Mouse (Mus musculus) ZHBTc4 (cell line): ENCODE data around the gene Nup85.
"Not testable (repeated sequence)": the region's sequence is repeated elsewhere in the genome, so short reads cannot be mapped to it uniquely, and the experiment has no call there.

Experiments used
- DNase-seq: peaks from one replicate; pipeline ENCODE4 v3.0.0-alpha.2; 2011; ENCODE audit warnings: low read depth, low spot score

Nup85 gene

DNA sequence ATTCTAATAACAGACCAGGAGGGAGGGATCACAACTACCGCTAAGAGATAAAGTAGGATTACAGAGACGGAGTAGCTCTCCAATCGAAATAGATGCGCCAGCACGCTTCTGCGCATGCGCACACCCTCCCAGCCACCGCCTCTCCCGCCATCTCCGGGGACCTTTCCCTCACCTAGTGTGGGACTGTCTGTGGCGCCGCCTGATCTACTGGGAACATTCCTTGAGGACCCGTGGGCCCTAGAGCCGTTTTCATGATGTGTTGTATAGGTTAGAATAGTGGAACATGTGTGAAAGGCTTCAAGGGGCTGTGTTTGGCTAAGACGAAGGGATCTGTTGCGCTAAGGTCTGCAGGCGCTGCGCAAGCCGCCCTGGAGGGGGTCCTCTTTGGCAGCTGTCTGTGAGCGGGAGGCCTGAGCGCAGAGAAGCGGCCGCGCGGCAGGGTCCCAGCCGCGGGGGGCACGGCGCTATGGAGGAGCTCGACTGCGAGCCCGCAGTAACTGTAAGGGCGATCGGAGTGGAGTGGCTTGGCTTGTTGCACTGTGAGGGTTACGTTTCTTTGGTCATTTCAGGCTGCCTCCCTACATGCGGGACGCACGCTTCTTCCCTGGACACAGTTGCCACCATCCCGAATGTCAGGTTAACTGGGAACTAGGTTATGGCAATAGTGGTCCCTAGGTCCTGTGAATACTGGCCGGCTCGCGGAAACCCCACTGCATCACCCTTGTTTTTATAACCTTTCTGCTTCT, at the start of gene Nup85:
Gene Nup85 (plus strand): TSS at position 371 of the 746 bp plus-strand sequence.
- peak; percentile 97 for DNase-seq

DNA sequence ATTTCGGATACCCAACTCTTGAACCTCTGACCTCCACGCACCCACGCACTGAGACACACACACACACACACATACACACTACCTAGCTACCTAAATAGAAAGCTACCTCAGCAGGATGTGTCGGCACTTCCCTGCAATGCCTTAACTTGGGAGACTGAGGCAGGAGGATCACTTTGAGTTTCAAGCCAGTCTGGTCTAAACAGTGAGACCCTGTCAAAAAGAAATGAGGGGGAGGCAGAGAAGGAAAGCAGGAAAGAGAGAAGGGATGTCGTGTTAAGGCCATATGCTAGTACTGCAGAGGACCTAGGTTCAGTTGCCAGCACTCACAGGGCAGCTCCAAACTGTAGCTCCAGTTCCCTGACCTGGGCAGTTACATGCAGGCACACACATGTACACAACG, 49.2 kb upstream of the Nup85 start:
- DNase-seq, result no peak

DNA sequence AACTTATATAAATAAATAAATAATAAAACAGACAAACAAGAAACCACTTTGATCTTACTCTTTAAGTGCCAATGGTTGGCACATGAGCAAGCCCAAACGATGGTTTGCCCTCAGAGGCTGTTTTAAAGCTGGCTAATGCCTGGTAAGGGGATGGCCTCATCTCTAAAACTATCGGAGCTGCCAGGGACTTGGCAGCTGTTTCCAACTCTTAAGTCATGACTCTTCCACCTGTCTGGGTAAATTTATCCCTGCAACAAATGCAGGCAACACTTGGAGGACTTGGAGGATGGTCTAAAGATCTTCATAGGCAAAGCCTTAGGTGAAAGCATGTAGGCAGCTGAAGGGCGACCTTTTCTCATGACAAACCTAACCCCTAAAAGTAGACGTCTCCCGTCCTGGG, 47.3 kb upstream of the Nup85 start:
- DNase-seq, result no peak

DNA sequence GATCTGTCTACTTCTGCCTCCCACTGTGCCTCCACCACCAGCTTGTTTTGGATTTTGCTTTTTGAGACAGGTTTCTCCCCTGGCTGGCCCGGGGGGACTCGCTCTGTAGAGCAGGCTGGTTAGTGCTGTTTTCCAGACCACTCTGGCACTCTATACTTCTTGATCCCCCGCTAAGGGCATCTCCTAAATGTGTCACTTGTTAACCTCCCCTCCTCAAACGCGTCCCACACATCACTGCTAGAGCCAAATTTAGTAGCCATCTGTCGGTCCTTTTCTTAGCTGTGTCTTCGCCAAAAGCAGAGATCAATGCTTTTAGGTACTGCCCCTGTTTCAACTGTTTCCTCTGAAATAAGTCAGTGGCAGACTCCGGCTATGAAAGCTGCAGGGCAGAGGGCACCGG, 45.5 kb upstream of the Nup85 start:
- no peak for DNase-seq

DNA sequence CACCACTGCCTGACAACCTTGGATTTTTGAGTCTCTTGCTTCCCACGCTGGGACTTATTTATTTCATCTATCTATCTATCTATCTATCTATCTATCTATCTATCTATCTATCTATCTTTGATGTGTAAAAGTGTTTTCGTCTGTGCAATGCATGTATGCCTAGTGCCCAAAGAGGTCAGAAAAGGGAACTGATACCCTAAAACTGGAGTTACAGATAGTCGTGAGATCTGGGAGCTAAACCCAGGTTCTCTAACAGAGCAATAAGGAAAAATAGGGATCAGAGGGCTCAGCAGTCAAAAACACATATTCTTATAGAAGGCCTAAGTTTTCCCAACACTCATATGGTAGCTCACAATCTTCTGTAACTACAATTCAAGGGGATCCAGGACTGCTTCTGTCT, 44.7 kb upstream of the Nup85 start:
- no peak for DNase-seq

DNA sequence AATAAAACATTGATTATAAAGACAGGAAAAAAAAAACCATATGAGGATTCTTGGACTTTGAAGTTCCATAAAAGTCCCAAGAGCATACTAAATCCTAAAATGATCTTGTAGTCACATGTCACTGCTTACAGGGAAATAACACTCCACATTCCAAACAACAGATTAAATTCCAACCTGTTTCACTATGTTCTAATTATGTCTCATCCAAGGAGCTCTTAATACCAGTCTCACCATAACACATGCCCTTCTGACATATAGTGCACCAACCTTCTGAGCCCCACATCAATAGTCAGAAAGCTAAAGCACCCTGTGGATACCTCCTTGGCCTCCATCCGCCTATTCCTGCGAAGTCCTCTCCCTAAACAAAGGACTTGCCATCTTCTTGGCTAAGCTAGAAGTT, 44.0 kb upstream of the Nup85 start:
- no peak for DNase-seq

DNA sequence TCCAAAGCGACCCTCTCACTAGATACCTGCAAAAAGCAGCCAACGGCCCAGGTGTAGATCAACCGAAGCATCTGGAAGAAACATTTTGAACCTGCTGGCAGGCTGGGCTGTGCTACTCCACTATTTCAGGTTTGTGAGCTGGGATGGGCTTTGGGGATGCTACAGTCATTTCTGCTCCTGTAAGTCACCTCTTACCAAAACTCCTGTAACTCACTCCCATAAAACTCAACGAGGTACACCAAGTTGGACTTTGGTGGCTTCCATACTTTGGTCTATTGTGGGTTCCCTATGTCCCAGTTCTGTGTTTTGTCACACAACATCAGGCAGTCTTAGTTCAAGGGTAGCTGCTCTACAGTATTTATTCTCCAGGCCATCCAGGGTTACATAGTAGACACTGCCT, 43.2 kb upstream of the Nup85 start:
- no peak for DNase-seq

DNA sequence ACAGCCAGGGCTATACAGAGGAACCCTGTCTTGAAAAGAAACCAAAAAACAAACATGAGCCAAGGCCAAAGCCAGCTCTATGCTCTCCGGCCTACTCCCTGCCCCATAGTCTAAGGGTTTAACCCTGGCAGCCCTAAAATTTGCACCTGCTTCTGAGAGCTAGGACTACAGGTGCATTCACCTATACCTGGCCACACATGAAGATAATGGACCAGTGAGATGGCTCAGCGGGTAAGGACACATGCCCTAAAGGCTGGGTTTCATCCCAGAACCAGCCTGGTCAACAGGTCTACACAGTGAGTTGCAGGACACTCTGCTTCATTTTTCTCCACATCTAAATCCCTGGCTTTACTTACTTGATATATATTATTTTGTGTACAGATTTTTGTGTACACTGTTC, 42.0 kb upstream of the Nup85 start:
- no peak for DNase-seq

DNA sequence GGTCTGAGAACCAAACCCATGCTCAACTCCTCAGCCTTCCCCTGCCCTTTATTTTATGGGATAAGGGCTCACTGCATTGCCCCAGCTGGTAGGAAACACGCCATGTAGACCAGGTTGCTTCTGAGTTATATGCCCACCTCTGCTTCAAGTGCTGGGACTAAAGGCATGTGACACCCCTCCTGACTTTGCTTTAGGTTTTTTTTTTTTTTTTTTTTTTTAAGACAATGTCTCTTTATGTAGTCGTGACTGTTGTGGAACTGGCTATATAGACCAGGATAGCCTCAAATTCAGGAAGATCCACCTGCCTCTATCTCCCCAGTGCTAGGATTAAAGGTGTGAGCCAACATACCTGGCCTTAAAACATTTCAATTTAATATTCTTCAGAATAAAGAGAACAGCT, 41.5 kb upstream of the Nup85 start:
- no peak for DNase-seq

DNA sequence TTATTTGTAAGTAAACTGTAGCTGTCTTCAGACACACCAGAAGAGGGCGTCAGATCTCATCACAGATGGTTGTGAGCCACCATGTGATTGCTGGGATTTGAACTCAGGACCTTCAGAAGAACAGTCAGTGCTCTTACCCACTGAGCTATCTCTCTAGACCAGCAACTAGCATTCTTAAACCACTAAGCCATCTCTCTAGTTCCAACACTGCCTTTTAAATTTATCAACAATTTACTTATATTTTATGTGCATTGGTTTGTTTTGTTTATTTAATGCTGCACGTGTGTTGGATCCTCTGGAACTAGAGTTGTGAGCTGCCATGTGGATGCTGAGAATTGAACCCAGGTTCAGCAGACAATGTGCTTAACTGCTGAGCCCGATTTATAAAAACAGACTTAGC, 37.8 kb upstream of the Nup85 start:
- DNase-seq, result not testable (repeated sequence)

DNA sequence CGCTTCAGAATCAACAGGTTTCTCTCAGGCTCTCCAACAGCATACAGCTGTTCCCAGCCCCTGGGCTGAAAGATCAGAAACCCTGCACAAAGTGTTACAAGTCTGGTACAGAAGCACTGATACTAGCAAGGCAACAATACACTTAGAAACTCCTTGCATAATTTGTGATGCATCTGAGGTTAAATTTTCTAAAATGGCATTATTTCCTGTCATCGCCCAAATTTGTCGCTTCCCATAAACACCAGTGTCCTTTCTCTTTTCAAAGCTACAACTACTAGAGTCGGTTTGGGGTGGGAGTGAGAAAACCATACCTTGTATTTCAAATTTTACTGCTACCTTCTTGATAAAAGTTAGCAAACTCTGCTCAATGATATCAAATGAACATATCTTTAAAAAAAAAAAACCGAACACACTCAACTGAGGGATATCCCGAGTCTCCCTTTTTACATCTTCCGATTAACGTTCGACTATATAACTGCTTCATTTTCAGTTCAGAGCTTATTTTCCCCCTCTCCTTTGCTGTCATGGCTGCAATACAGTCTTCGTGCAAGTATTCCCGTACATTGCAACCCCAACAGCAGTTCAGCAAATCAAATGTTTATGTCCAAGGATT, 29.4 kb upstream of the Nup85 start:
- no peak for DNase-seq

DNA sequence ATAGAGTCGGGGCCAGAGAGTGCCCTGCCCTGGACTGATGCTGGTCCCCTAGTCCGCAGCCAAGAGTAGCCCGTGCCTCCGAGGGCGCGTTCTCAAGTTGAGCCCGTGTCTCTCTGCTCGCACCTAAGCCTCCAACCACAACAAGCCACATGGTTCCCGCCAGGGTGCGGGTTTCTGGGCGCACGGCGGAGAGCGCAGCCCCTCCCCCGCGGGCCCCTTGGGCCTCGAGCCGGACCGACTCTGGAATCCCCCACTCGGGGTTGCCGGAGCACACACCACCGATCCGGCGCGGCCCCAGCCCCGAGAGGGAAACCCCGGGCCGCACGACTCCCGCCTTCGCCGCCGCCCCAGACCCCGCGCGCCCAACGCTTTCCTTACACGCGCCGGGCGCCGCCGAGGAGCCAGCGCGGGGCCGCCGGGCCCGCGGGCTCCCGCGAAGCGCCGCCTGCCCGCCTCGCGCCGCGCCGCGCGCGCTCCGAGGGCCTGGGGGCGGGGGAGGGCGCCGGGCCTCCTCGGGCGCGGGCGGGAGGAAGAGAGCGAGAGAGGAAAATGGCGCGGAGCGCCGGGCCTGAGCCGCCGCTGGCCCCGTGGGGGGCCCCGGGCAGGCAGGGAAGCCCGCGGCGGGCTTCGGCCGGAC, 28.7 kb upstream of the Nup85 start:
- DNase-seq, result peak; percentile 78

DNA sequence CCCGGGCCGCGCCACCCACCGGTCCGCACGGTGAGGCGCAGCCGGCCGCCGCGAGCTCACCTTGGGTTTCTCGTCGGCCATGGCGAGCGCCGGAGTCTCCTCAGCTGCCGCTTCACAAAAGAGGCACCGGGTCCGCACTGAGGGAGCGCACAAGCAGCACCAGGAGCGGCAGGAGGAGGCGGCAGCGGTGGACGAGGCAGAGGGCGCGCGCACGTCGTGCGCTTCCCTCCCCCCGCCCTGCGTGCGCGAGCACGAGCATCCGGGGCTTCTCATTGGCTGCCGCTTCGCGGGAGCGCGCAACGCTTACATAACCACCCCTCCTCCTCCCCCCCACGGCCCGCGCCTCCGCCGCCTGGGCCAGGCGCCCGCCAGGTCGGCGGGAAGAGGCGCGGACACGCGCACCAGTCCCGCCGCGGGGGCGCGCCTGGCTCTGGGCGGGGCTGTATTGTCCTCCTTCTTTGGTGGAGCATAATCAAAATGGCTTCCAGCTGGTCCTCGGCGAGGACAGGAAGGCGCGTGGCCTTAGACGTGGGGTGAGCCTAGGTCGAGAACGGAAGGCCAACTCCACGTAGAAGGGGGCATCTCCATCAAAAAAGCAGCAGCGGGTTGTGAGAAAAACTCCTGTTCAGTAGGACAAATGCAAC, 28.1 kb upstream of the Nup85 start, which contains the start of gene Sumo2:
Gene Sumo2 (minus strand): TSS at position 239 of the 644 bp plus-strand sequence.
- peak; percentile 100 for DNase-seq

DNA sequence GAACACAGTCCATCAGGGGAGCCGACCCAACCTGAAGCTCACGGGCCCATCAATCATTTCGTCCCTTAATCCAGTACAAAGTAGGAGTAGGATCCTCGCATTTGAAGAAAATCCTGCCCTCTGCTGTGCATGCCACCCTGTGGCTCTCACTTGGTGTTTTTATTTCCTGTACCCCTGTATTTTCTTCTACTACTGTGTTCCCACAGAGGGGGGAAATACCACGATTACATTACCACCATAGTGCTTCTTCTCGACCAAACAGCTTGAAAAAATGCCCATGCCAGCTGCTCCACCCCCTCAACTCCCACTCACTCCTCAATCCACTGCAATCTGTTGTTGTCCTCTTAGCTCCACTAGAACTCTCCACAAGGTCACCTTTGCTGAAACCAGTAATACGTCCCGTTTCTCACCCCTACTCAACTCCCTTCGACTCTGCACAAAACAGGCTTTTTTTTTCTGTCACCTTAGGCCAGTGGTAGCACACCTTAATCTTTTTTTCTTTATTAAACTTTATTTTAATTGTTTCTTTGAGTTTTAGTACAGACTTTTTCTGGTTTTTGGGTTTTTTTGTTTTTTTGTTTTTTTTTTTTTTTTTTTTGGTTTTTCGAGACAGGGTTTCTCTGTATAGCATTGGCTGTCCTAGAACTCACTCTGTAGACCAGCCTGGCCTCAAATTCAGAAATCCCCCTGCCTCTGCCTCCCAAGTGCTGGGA, 27.2 kb upstream of the Nup85 start:
- DNase-seq, result peak; percentile 55

DNA sequence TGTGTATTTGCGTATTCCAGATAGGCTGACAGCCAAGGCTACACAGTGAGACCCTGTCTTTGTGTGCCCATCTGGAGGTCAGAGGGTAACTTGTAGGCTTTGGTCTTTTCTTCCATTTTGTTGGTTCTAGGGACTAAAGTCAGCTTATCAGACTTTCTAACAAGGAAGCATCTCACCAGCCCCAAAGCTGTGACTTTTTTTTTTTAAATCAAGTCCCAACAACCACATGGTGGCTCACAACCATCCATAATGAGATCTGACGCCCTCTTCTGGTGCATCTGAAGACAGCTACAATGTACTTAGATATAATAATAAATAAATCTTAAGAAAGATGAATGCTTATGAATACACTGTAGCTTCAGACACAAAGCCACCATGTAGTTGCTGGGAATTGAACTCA, 26.2 kb upstream of the Nup85 start:
- no peak for DNase-seq

DNA sequence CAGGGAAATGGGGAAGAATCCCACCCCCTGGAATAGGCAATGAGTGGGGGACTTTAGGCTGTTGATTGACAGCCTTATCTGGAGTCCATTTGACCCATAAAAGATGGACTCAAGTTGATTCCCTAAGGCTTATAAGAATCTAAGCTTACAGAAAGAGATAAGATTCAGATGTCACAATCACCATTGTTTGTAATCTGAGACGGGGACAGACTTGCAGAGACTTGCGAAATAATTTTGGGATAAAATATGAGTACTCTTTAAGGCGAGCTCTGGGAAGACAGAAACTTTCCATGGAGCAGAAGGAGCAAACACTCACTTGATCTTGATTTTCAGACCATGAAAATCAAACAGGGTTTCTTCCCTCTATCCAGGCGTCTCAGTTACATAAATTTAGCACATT, 20.7 kb upstream of the Nup85 start:
- no peak for DNase-seq

DNA sequence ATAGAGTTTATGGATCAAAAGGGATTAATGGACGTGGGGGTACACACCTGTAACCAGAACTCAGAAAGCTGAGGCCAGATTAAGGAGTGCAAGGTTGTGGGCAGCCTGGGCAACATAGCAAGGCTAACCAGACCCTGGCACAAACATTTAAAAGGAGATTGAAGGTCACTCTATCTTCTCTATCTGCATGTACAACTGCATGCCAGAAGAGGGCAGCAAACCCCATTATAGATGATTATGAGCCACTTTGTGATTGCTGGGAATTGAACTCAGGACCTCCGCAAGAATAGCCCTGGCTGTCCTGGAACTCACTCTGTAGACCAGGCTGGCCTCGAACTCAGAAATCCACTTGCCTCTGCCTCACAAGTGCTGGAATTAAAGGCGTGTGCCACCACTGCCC, 11.5 kb upstream of the Nup85 start:
- DNase-seq, result peak; percentile 59

DNA sequence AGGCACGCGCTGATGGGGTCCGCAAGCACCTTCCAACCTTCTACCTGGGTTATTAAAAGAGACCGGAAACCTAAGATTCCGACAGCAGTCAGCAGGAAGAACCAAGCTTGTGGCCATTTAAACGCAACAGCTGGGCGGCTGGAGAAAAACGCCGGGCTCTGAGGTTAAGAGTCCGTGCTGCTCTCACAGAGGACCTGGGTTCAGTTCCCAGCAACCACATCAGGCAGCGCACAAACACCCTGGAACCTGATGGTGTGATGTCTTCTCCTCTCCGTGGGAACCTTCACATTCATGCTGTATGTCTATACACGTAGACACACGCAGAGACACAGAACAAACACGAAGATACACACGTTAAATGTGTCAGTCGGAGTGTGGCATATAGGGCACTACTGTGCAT, 8.5 kb upstream of the Nup85 start:
- peak; percentile 36 for DNase-seq

DNA sequence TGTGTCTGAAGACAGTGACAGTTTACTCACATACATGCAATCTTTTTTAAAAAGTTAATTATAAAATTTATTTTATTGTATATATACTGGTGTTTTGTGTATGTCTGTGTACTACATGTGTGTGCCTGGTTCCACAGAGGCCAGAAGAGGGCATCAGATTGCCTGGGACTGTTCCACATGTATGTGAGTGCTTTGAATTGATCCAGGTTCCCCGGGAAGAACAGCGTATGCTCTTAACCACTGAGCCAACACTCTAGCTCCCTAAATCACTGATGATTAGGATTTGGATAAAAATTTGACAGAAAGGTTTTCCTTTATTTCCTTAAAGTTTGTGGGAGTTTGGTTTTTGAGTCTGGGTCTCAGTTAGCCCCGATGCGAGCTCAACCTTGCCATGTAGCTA, 828 bp upstream of the Nup85 start:
- peak; percentile 46 for DNase-seq

DNA sequence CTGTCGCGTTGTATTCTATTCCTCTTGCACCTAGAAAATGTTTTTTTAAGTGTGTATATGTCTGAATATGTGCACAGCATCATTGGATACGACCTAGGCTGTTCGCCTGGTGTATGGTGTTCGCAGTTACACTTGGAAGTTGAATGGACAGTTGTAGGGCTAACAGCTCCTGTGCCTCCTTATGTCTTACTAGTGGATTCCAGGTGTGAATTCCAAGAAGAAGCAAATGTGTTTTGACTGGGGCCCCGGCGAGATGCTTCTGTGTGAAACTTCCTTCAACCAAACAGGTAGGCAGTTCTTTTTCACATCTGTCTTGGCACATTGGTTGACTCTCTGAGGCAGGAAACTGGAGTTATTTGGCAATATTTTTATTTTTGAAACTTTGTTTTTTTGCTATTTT, 727 bp downstream of the Nup85 start:
- no peak for DNase-seq

DNA sequence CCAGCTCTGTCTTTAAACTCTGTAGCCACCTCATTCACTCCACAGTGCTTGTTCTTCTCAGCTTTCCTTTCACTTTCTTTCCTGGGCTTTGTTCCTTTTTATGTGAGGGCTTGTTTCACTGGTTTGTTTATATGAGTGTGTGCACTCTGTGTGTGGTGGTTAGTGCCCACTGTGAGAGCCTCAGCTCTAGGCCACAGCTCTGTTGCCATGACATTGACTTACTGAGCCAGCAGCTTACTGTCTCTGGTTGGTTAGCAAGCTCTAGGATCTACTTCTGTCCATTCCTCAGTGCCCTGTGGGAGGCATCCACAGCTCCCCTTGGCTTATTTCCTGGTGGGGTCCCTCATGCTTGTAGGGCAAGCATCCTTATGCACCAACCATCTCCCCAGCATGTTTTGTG, 14.8 kb downstream of the Nup85 start:
- no peak for DNase-seq
